Mouse (Mus musculus) liver, embryonic 12.5 days (tissue): ENCODE measurements at regions not wholly inside any gene's neighbourhood (a gene's known extent, or its start where the extent isn't known, plus 50 kb on each side); places are given as distances from the start of the nearest gene placed in this dataset.

ENCODE experiments used
- ATAC-seq: fragments of 200-750 bp; cut with Nextera tagmentation; 2 replicates; pipeline ENCODE4 v1.8.0; 2017; ENCODE audit warnings: moderate number of reproducible peaks, mild to moderate bottlenecking, moderate library complexity
- H3K27ac ChIP-seq: fragments of 300-500 bp; sonication (generic); 2 replicates; pipeline ENCODE4 v1.5.1; 2016; ENCODE audit warnings: mild to moderate bottlenecking
- H3K27me3 ChIP-seq: fragments of 300-500 bp; sonication (generic); replicated peaks from 2 replicates; pipeline ENCODE4 v1.6.1; 2016; ENCODE audit warnings: mild to moderate bottlenecking, moderate library complexity
- H3K36me3 ChIP-seq: fragments of 300-500 bp; sonication (generic); 2 replicates; pipeline ENCODE4 v1.6.1; 2016; ENCODE audit warnings: mild to moderate bottlenecking, moderate library complexity
- H3K4me1 ChIP-seq: fragments of 300-500 bp; sonication (generic); 2 replicates; pipeline ENCODE4 v1.6.1; 2016
- H3K4me2 ChIP-seq: fragments of 300-500 bp; sonication (generic); 2 replicates; pipeline ENCODE4 v1.6.1; 2016; ENCODE audit warnings: mild to moderate bottlenecking, moderate library complexity
- H3K4me3 ChIP-seq: fragments of 300-500 bp; sonication (generic); 2 replicates; pipeline ENCODE4 v1.5.1; 2016; ENCODE audit warnings: mild to moderate bottlenecking, moderate library complexity
- H3K9ac ChIP-seq: fragments of 300-500 bp; sonication (generic); 2 replicates; pipeline ENCODE4 v1.6.1; 2016; ENCODE audit warnings: mild to moderate bottlenecking, moderate library complexity
- H3K9me3 ChIP-seq: fragments of 300-500 bp; sonication (generic); replicated peaks from 2 replicates; pipeline ENCODE4 v1.6.1; 2016; ENCODE audit warnings: mild to moderate bottlenecking, moderate library complexity
- WGBS: fragments of 180-500 bp; shearing (Covaris S2); methylation state at CpG from one replicate; pipeline ENCODE4 v1.1.7; 2016; ENCODE audit not compliant: insufficient replicate concordance; 5-methylcytosine and 5-hydroxymethylcytosine counted together

- 41% methylated on average over 2 of the region's 2 CpGs for WGBS
- no peak overlapping the region for H3K27ac ChIP-seq
- no peak overlapping the region for H3K9ac ChIP-seq
Measured at GRCm38 (mm10) chr4:105358725-105359124, 201.6 kb downstream of the Plpp3 start.

GRCm38 (mm10) chr4:105364496-105364895 is 207.3 kb downstream of the Plpp3 start:
- Histone ChIP-seq H3K4me2 (no peak overlapping the region), H3K36me3 (no peaks in the 10 kb centered on the region), H3K4me1 (no peaks in the 10 kb centered on the region), H3K4me3 (no peak overlapping the region), H3K9me3 (no peaks in the 10 kb centered on the region), H3K27ac (no peak overlapping the region), H3K27me3 (no peaks in the 10 kb centered on the region), H3K9ac (no peak overlapping the region)
- 49% methylated on average over 6 of the region's 6 CpGs for WGBS
- no peak for ATAC-seq

More at GRCm38 (mm10) chr4:105358725-105359124, 201.6 kb downstream of the Plpp3 start:
- H3K4me3 ChIP-seq = no peak overlapping the region
- H3K27me3 ChIP-seq = no peaks in the 10 kb centered on the region
- H3K4me1 ChIP-seq = no peaks in the 10 kb centered on the region
- ATAC-seq = no peak
- no peaks in the 10 kb centered on the region for H3K9me3 ChIP-seq
- H3K4me2 ChIP-seq = no peak overlapping the region
- H3K36me3 ChIP-seq = no peaks in the 10 kb centered on the region

GRCm38 (mm10) chr4:105365076-105365475 is 207.9 kb downstream of the Plpp3 start:
- 58% methylated on average over 5 of the region's 5 CpGs for WGBS
- H3K4me2 ChIP-seq = no peak overlapping the region
- H3K27me3 ChIP-seq = no peaks in the 10 kb centered on the region
- H3K27ac ChIP-seq = no peak overlapping the region
- H3K36me3 ChIP-seq = no peaks in the 10 kb centered on the region
- ATAC-seq = no peak
- H3K4me1 ChIP-seq = no peaks in the 10 kb centered on the region
- H3K4me3 ChIP-seq = no peak overlapping the region
- H3K9me3 ChIP-seq = no peaks in the 10 kb centered on the region
- H3K9ac ChIP-seq = no peak overlapping the region

GRCm38 (mm10) chr4:105376591-105376990 is 219.4 kb downstream of the Plpp3 start:
- no peak overlapping the region for H3K4me2 ChIP-seq
- no peak for ATAC-seq
- H3K9me3 ChIP-seq = no peaks in the 10 kb centered on the region
- no peak overlapping the region for H3K4me3 ChIP-seq
- H3K9ac ChIP-seq = no peak overlapping the region
- H3K27me3 ChIP-seq = no peaks in the 10 kb centered on the region
- H3K4me1 ChIP-seq = no peaks in the 10 kb centered on the region
- no peaks in the 10 kb centered on the region for H3K36me3 ChIP-seq
- no peak overlapping the region for H3K27ac ChIP-seq
- WGBS = 58% methylated on average over 5 of the region's 5 CpGs

GRCm38 (mm10) chr4:105377469-105378187 is 220.5 kb downstream of the Plpp3 start:
- WGBS = 46% methylated on average over 11 of the region's 11 CpGs
- no peak overlapping the region for H3K4me2 ChIP-seq
- H3K4me1 ChIP-seq = no peaks in the 10 kb centered on the region
- H3K27me3 ChIP-seq = no peaks in the 10 kb centered on the region
- no peak overlapping the region for H3K9ac ChIP-seq
- H3K36me3 ChIP-seq = no peaks in the 10 kb centered on the region
- ATAC-seq = no peak
- no peaks in the 10 kb centered on the region for H3K9me3 ChIP-seq
- no peak overlapping the region for H3K4me3 ChIP-seq
- no peak overlapping the region for H3K27ac ChIP-seq

GRCm38 (mm10) chr4:105384826-105385225 is 227.7 kb downstream of the Plpp3 start:
- Histone ChIP-seq H3K27ac (no peak overlapping the region), H3K36me3 (no peaks in the 10 kb centered on the region), H3K27me3 (no peaks in the 10 kb centered on the region), H3K4me2 (no peak overlapping the region), H3K4me1 (no peaks in the 10 kb centered on the region), H3K9me3 (no peaks in the 10 kb centered on the region), H3K9ac (no peak overlapping the region), H3K4me3 (no peak overlapping the region)
- no peak for ATAC-seq
- whole genome bisulfite sequencing = 66% methylated on average over 3 of the region's 3 CpGs

GRCm38 (mm10) chr4:105385481-105385880 is 228.3 kb downstream of the Plpp3 start:
- Histone ChIP-seq H3K36me3 (no peaks in the 10 kb centered on the region), H3K9me3 (no peaks in the 10 kb centered on the region), H3K4me2 (no peak overlapping the region), H3K9ac (no peak overlapping the region), H3K27ac (no peak overlapping the region), H3K27me3 (no peaks in the 10 kb centered on the region), H3K4me1 (no peaks in the 10 kb centered on the region), H3K4me3 (no peak overlapping the region)
- WGBS = 72% methylated on average over 5 of the region's 5 CpGs
- ATAC-seq = no peak

GRCm38 (mm10) chr4:105390378-105390777 is 233.2 kb downstream of the Plpp3 start:
- Histone ChIP-seq H3K9me3 (no peaks in the 10 kb centered on the region), H3K4me2 (no peak overlapping the region), H3K27ac (no peak overlapping the region), H3K36me3 (no peaks in the 10 kb centered on the region), H3K4me3 (no peak overlapping the region), H3K4me1 (no peaks in the 10 kb centered on the region), H3K27me3 (no peaks in the 10 kb centered on the region), H3K9ac (no peak overlapping the region)
- ATAC-seq = no peak
- WGBS = 21% methylated on average over 5 of the region's 5 CpGs

- Histone ChIP-seq H3K4me3 (no peak overlapping the region), H3K4me2 (no peak overlapping the region), H3K9me3 (no peaks in the 10 kb centered on the region), H3K9ac (no peak overlapping the region), H3K36me3 (no peaks in the 10 kb centered on the region), H3K4me1 (no peaks in the 10 kb centered on the region), H3K27ac (no peak overlapping the region), H3K27me3 (no peaks in the 10 kb centered on the region)
- WGBS = 37% methylated on average over 1 of the region's 1 CpGs
- ATAC-seq = no peak
Measured at GRCm38 (mm10) chr4:105394366-105394765, 237.2 kb downstream of the Plpp3 start.

GRCm38 (mm10) chr4:105397451-105397850 is 240.3 kb downstream of the Plpp3 start:
- WGBS = 62% methylated on average over 2 of the region's 2 CpGs
- no peaks in the 10 kb centered on the region for H3K36me3 ChIP-seq
- H3K9me3 ChIP-seq = no peaks in the 10 kb centered on the region
- H3K9ac ChIP-seq = no peak overlapping the region
- H3K27ac ChIP-seq = no peak overlapping the region
- H3K4me2 ChIP-seq = no peak overlapping the region
- no peak overlapping the region for H3K4me3 ChIP-seq
- ATAC-seq = no peak
- H3K27me3 ChIP-seq = no peaks in the 10 kb centered on the region
- H3K4me1 ChIP-seq = no peaks in the 10 kb centered on the region

- H3K27ac ChIP-seq = no peak overlapping the region
- no peaks in the 10 kb centered on the region for H3K36me3 ChIP-seq
- no peak overlapping the region for H3K4me3 ChIP-seq
- H3K4me2 ChIP-seq = no peak overlapping the region
- 53% methylated on average over 3 of the region's 3 CpGs for WGBS
- H3K9ac ChIP-seq = no peak overlapping the region
- H3K9me3 ChIP-seq = no peaks in the 10 kb centered on the region
- no peak for ATAC-seq
- H3K4me1 ChIP-seq = no peaks in the 10 kb centered on the region
- no peaks in the 10 kb centered on the region for H3K27me3 ChIP-seq
Measured at GRCm38 (mm10) chr4:105402021-105402420, 244.9 kb downstream of the Plpp3 start.

GRCm38 (mm10) chr4:105403169-105403568 is 246.0 kb downstream of the Plpp3 start:
- H3K4me2 ChIP-seq = no peak overlapping the region
- no peak for ATAC-seq
- no peaks in the 10 kb centered on the region for H3K36me3 ChIP-seq
- no peak overlapping the region for H3K9ac ChIP-seq
- H3K27ac ChIP-seq = no peak overlapping the region
- no peaks in the 10 kb centered on the region for H3K4me1 ChIP-seq
- H3K9me3 ChIP-seq = no peaks in the 10 kb centered on the region
- H3K27me3 ChIP-seq = no peaks in the 10 kb centered on the region
- WGBS = 55% methylated on average over 3 of the region's 3 CpGs
- no peak overlapping the region for H3K4me3 ChIP-seq

GRCm38 (mm10) chr4:105403686-105404085 is 246.5 kb downstream of the Plpp3 start:
- no peaks in the 10 kb centered on the region for H3K36me3 ChIP-seq
- no peak overlapping the region for H3K4me2 ChIP-seq
- H3K9ac ChIP-seq = no peak overlapping the region
- ATAC-seq = no peak
- no peaks in the 10 kb centered on the region for H3K9me3 ChIP-seq
- no peaks in the 10 kb centered on the region for H3K4me1 ChIP-seq
- no peaks in the 10 kb centered on the region for H3K27me3 ChIP-seq
- H3K27ac ChIP-seq = no peak overlapping the region
- 72% methylated on average over 6 of the region's 6 CpGs for WGBS
- H3K4me3 ChIP-seq = no peak overlapping the region
